Mouse (Mus musculus) ES-Bruce4 (cell line): Measurements from ENCODE around the gene Eif4e1b. TPM values are rescaled to one million over a fixed set of nuclear protein-coding genes. Genes with fewer than 3 reads are reported as not detected.

Experiments used
- H3K27ac ChIP-seq: 2 replicates; pipeline ENCODE4 v1.5.1; 2012; ENCODE audit warnings: low read length, inconsistent platforms; ENCODE audit not compliant: insufficient read depth
- H3K27me3 ChIP-seq: 2 replicates; pipeline ENCODE4 v1.6.1; 2012; ENCODE audit warnings: mild to moderate bottlenecking, low read length, inconsistent platforms; ENCODE audit not compliant: control insufficient read depth, poor library complexity, insufficient read depth, severe bottlenecking
- H3K36me3 ChIP-seq: 2 replicates; pipeline ENCODE4 v1.6.1; 2012; ENCODE audit warnings: inconsistent platforms, mild to moderate bottlenecking, low read length, moderate library complexity; ENCODE audit not compliant: control insufficient read depth, poor library complexity, insufficient read depth, severe bottlenecking
- H3K4me1 ChIP-seq: one replicate; pipeline ENCODE4 v1.8.1; 2011; ENCODE audit warnings: low read length; ENCODE audit not compliant: control insufficient read depth, insufficient read depth
- H3K4me3 ChIP-seq: 2 replicates; pipeline ENCODE4 v1.5.1; 2011; ENCODE audit warnings: low read depth, mild to moderate bottlenecking, low read length
- H3K9ac ChIP-seq: 2 replicates; pipeline ENCODE4 v1.6.1; 2012; ENCODE audit warnings: low read depth, mild to moderate bottlenecking, inconsistent platforms; ENCODE audit not compliant: poor library complexity, severe bottlenecking
- H3K9me3 ChIP-seq: replicated peaks from 2 replicates; pipeline ENCODE4 v1.6.1; 2012; ENCODE audit warnings: mild to moderate bottlenecking, low read length, inconsistent platforms; ENCODE audit not compliant: control insufficient read depth, poor library complexity, insufficient read depth, severe bottlenecking
- CTCF ChIP-seq: IDR thresholded peaks from one replicate; pipeline ENCODE4 v1.8.1; 2011; ENCODE audit warnings: low read depth, low read length
- EP300 ChIP-seq: IDR thresholded peaks from 2 replicates; pipeline ENCODE4 v1.6.1; 2011; ENCODE audit warnings: low read depth, low read length; ENCODE audit not compliant: insufficient read depth
- POLR2A ChIP-seq: IDR thresholded peaks from one replicate; pipeline ENCODE4 v1.8.1; 2011; ENCODE audit warnings: low read length; ENCODE audit not compliant: insufficient read depth
- polyA plus RNA-seq: library from polyadenylated mRNA; stranded (reverse); fragments of >200 nt; gene quantifications from 2 replicates; pipeline ENCODE4 v1.2.4, GENCODE M21; 2011; ENCODE audit warnings: low read depth; ENCODE audit not compliant: missing spikeins, insufficient read depth, insufficient read length

Gene Eif4e1b
- polyA plus RNA-seq, 1 experiment = not detected

GRCm38 (mm10) chr13:54805134-54805838 lies 21.5 kb downstream of the Eif4e1b start:
- H3K4me1 ChIP-seq = peaks cover 2% of the 10 kb centered on the region
- no peaks in the 10 kb centered on the region for H3K27me3 ChIP-seq
- no peak overlapping the region for H3K27ac ChIP-seq
- H3K9ac ChIP-seq = no peak overlapping the region
- no peak overlapping the region for H3K4me3 ChIP-seq
- H3K36me3 ChIP-seq = no peaks in the 10 kb centered on the region
- H3K9me3 ChIP-seq = no peaks in the 10 kb centered on the region
- TF ChIP-seq CTCF = peak; percentile 97
- no peak for TF ChIP-seq EP300

GRCm38 (mm10) chr13:54806434-54806976 lies 22.7 kb downstream of the Eif4e1b start:
- H3K4me3 ChIP-seq = no peak overlapping the region
- no peaks in the 10 kb centered on the region for H3K36me3 ChIP-seq
- H3K27ac ChIP-seq = no peak overlapping the region
- TF ChIP-seq CTCF (no peak), POLR2A (no peak), EP300 (no peak)
- H3K27me3 ChIP-seq = no peaks in the 10 kb centered on the region
- H3K9me3 ChIP-seq = no peaks in the 10 kb centered on the region
- no peak overlapping the region for H3K9ac ChIP-seq
- H3K4me1 ChIP-seq = peaks cover 2% of the 10 kb centered on the region

- H3K27me3 ChIP-seq = no peaks in the 10 kb centered on the region
- no peaks in the 10 kb centered on the region for H3K9me3 ChIP-seq
- no peak overlapping the region for H3K9ac ChIP-seq
- TF ChIP-seq EP300 = no peak
- peaks cover 2% of the 10 kb centered on the region for H3K4me1 ChIP-seq
- no peak overlapping the region for H3K27ac ChIP-seq
- no peaks in the 10 kb centered on the region for H3K36me3 ChIP-seq
- H3K4me3 ChIP-seq = no peak overlapping the region
These were observed 24.3 kb downstream of the Eif4e1b start for GRCm38 (mm10) chr13:54808067-54808466.

- Histone ChIP-seq H3K27ac (no peak overlapping the region), H3K9ac (no peak overlapping the region), H3K27me3 (no peaks in the 10 kb centered on the region), H3K36me3 (no peaks in the 10 kb centered on the region), H3K4me1 (no peaks in the 10 kb centered on the region), H3K4me3 (no peak overlapping the region), H3K9me3 (no peaks in the 10 kb centered on the region)
- TF ChIP-seq EP300 (no peak), CTCF (no peak), POLR2A (no peak)
These were observed 27.7 kb downstream of the Eif4e1b start for GRCm38 (mm10) chr13:54811476-54811875.

GRCm38 (mm10) chr13:54813381-54813780 lies 29.6 kb downstream of the Eif4e1b start:
- Histone ChIP-seq H3K36me3 (no peaks in the 10 kb centered on the region), H3K4me3 (no peak overlapping the region), H3K4me1 (peaks cover 3% of the 10 kb centered on the region), H3K27me3 (no peaks in the 10 kb centered on the region), H3K27ac (no peak overlapping the region), H3K9ac (no peak overlapping the region), H3K9me3 (no peaks in the 10 kb centered on the region)
- TF ChIP-seq CTCF (no peak), EP300 (no peak)

- peak overlapping the region; percentile 74 for H3K27ac ChIP-seq
- no peaks in the 10 kb centered on the region for H3K27me3 ChIP-seq
- no peaks in the 10 kb centered on the region for H3K36me3 ChIP-seq
- no peak overlapping the region for H3K9ac ChIP-seq
- TF ChIP-seq CTCF (no peak), EP300 (peak; percentile 76), POLR2A (no peak)
- no peak overlapping the region for H3K4me3 ChIP-seq
- no peaks in the 10 kb centered on the region for H3K9me3 ChIP-seq
- peaks cover 8% of the 10 kb centered on the region for H3K4me1 ChIP-seq
These were observed 34.8 kb downstream of the Eif4e1b start for GRCm38 (mm10) chr13:54818399-54819254.
